Mouse (Mus musculus) G1E (cell line): ENCODE measurements around the gene Scel. TPM values are rescaled to one million over a fixed set of nuclear protein-coding genes. Genes with fewer than 3 reads are reported as not detected.

Experiments used
- ATAC-seq: 2 replicates; pipeline ENCODE4 v1.8.0; 2016; ENCODE audit warnings: mild to moderate bottlenecking; ENCODE audit not compliant: insufficient number of reproducible peaks, poor library complexity, low FRiP score, severe bottlenecking; ENCODE audit errors: extremely low read depth
- DNase-seq: peaks from one replicate; pipeline ENCODE4 v3.0.0; 2012; ENCODE audit warnings: low spot score
- H3K27me3 ChIP-seq: 2 replicates; pipeline ENCODE4 v1.6.1; 2012; ENCODE audit warnings: mild to moderate bottlenecking, low read length, inconsistent platforms; ENCODE audit not compliant: insufficient read depth
- H3K36me3 ChIP-seq: replicated peaks from 2 replicates; pipeline ENCODE3; 2012; ENCODE audit warnings: mild to moderate bottlenecking, inconsistent platforms
- H3K4me1 ChIP-seq: 2 replicates; pipeline ENCODE4 v1.6.1; 2012; ENCODE audit warnings: low read depth, low read length, inconsistent platforms, mixed read lengths; ENCODE audit not compliant: insufficient read depth
- H3K4me3 ChIP-seq: 2 replicates; pipeline ENCODE4 v1.5.1; 2012; ENCODE audit warnings: low read depth, mild to moderate bottlenecking, inconsistent platforms, low read length, moderate library complexity, mixed read lengths
- H3K9me3 ChIP-seq: replicated peaks from 2 replicates; pipeline ENCODE4 v1.6.1; 2012; ENCODE audit warnings: inconsistent platforms
- CTCF ChIP-seq: IDR thresholded peaks from 2 replicates; pipeline ENCODE4 v1.5.1; 2012; ENCODE audit warnings: low read depth, low read length, inconsistent platforms, mixed read lengths
- GATA1 ChIP-seq: IDR thresholded peaks from 2 replicates; pipeline ENCODE4 v1.6.1; 2012; ENCODE audit warnings: borderline replicate concordance, low read length, inconsistent platforms, mixed read lengths
- GATA2 ChIP-seq: IDR thresholded peaks from 2 replicates; pipeline ENCODE4 v1.6.1; 2012; ENCODE audit warnings: low read depth, low read length, inconsistent platforms, borderline replicate concordance
- POLR2AphosphoS5 ChIP-seq: IDR thresholded peaks from 2 replicates; pipeline ENCODE4 v1.6.1; 2012; ENCODE audit warnings: low read depth, low read length, inconsistent platforms; ENCODE audit not compliant: insufficient replicate concordance
- TAL1 ChIP-seq: conservative IDR thresholded peaks from 2 replicates; pipeline ENCODE4 v1.6.1; 2012; ENCODE audit warnings: low read depth, low read length, inconsistent platforms, mixed read lengths
- polyA plus RNA-seq: library from polyadenylated mRNA; stranded (reverse); fragments of >175 nt; gene quantifications from 2 replicates; pipeline ENCODE4 v1.2.3, GENCODE M21; 2012
- total RNA-seq, 2 experiments: library from RNA; stranded (forward) in 1 of 2; stranded (reverse) in 1 of 2; fragments of 200-1000 nt in 1 of 2; fragments of >200 nt in 1 of 2; fragmentation: Nextera tagmentation in 1 of 2; gene quantifications; 2 replicates each; pipeline ENCODE4 v1.2.3; 2014 to 2017

Gene Scel
- total and polyA plus RNA-seq, 3 experiments: not detected

GRCm38 (mm10) chr14:103504514-103504913, 8.6 kb upstream of the Scel start:
- Histone ChIP-seq H3K36me3 (no peaks in the 10 kb centered on the region), H3K27me3 (no peaks in the 10 kb centered on the region), H3K4me1 (no peaks in the 10 kb centered on the region; the same call in 1 of the 2 replicates), H3K9me3 (peaks cover 3% of the 10 kb centered on the region; the same call in 1 of the 2 replicates), H3K4me3 (no peak overlapping the region)
- ATAC-seq (no peak), DNase-seq (no peak)
- TF ChIP-seq TAL1: no peak
- TF ChIP-seq CTCF: no peak
- no peak for TF ChIP-seq POLR2AphosphoS5
- no peak for TF ChIP-seq GATA2
- no peak for TF ChIP-seq GATA1

- Histone ChIP-seq H3K9me3 (no peaks in the 10 kb centered on the region), H3K4me1 (no peaks in the 10 kb centered on the region), H3K36me3 (no peaks in the 10 kb centered on the region), H3K4me3 (no peak overlapping the region), H3K27me3 (no peaks in the 10 kb centered on the region)
- no peak for TF ChIP-seq TAL1
- TF ChIP-seq GATA1: no peak
- TF ChIP-seq POLR2AphosphoS5: no peak
- ATAC-seq (no peak), DNase-seq (no peak)
These were observed 3.6 kb upstream of the Scel start for GRCm38 (mm10) chr14:103509544-103509943.

GRCm38 (mm10) chr14:103513473-103513811, 300 bp downstream of the Scel start:
- no peak for DNase-seq
- H3K9me3 ChIP-seq: no peaks in the 10 kb centered on the region
- H3K27me3 ChIP-seq: no peaks in the 10 kb centered on the region
- H3K4me1 ChIP-seq: no peaks in the 10 kb centered on the region
- no peak overlapping the region for H3K4me3 ChIP-seq
- ATAC-seq: no peak
- H3K36me3 ChIP-seq: no peaks in the 10 kb centered on the region
- TF ChIP-seq GATA2 (no peak), GATA1 (no peak), POLR2AphosphoS5 (no peak), TAL1 (no peak), CTCF (no peak)

- ATAC-seq (no peak), DNase-seq (no peak)
- H3K4me1 ChIP-seq: no peaks in the 10 kb centered on the region
- TF ChIP-seq CTCF (no peak), POLR2AphosphoS5 (no peak), GATA2 (no peak), GATA1 (no peak), TAL1 (no peak)
- H3K4me3 ChIP-seq: no peak overlapping the region
- no peaks in the 10 kb centered on the region for H3K36me3 ChIP-seq
- H3K9me3 ChIP-seq: peaks cover 2% of the 10 kb centered on the region; the same call in 1 of the 2 replicates
- H3K27me3 ChIP-seq: no peaks in the 10 kb centered on the region
These were observed 2.3 kb downstream of the Scel start for GRCm38 (mm10) chr14:103515419-103515818.

- H3K36me3 ChIP-seq: no peaks in the 10 kb centered on the region
- DNase-seq: no peak
- H3K27me3 ChIP-seq: no peaks in the 10 kb centered on the region
- no peak for ATAC-seq
- no peak for TF ChIP-seq POLR2AphosphoS5
- no peak for TF ChIP-seq CTCF
- no peak for TF ChIP-seq GATA2
- TF ChIP-seq GATA1: no peak
- no peak overlapping the region for H3K4me3 ChIP-seq
- H3K9me3 ChIP-seq: peaks cover 4% of the 10 kb centered on the region; the same call in 1 of the 2 replicates
- no peaks in the 10 kb centered on the region for H3K4me1 ChIP-seq
These were observed 13.1 kb downstream of the Scel start for GRCm38 (mm10) chr14:103526286-103526685.

GRCm38 (mm10) chr14:103529733-103530367, 16.7 kb downstream of the Scel start:
- peaks cover 4% of the 10 kb centered on the region; the same call in 1 of the 2 replicates for H3K9me3 ChIP-seq
- H3K27me3 ChIP-seq: no peaks in the 10 kb centered on the region
- DNase-seq (no peak), ATAC-seq (no peak)
- no peaks in the 10 kb centered on the region for H3K4me1 ChIP-seq
- TF ChIP-seq POLR2AphosphoS5: no peak
- no peaks in the 10 kb centered on the region for H3K36me3 ChIP-seq
- H3K4me3 ChIP-seq: no peak overlapping the region

- no peak overlapping the region for H3K4me3 ChIP-seq
- no peaks in the 10 kb centered on the region for H3K27me3 ChIP-seq
- no peak for TF ChIP-seq CTCF
- TF ChIP-seq GATA1: no peak
- TF ChIP-seq TAL1: no peak
- TF ChIP-seq POLR2AphosphoS5: no peak
- no peak for TF ChIP-seq GATA2
- H3K9me3 ChIP-seq: 0 out of 2 replicates have a peak, but pooled peaks cover 4% of the 10 kb centered on the region
- H3K36me3 ChIP-seq: no peaks in the 10 kb centered on the region
- no peak for DNase-seq
- no peak for ATAC-seq
- H3K4me1 ChIP-seq: no peaks in the 10 kb centered on the region
These were observed 18.7 kb downstream of the Scel start for GRCm38 (mm10) chr14:103531722-103532341.
